8 mouse cellular contexts compared by ENCODE assay signal in genomic region chr4:105108641-105109198, GRCm38 (mm10). TPM values are rescaled to one million over a fixed set of nuclear protein-coding genes. Genes with fewer than 3 reads are reported as not detected.
DNase-seq lines count a peak whose midpoint lies in the region; ATAC-seq and TF ChIP-seq lines count a peak whose summit lies in the region.

No protein-coding gene starts in this region.

- H3K27me3 ChIP-seq in heart, embryonic 10.5 days (ENCODE audit: insufficient read depth, poor library complexity, severe bottlenecking): no peaks in the 10 kb centered on the region
- no peaks in the 10 kb centered on the region for H3K27me3 ChIP-seq in kidney, postnatal 0 days (ENCODE audit: insufficient read depth, low read length)
- H3K27me3 ChIP-seq in midbrain, embryonic 15.5 days (replicated peaks): no peaks in the 10 kb centered on the region; the same call in 1 of the 2 replicates

- no peaks in the 10 kb centered on the region for H3K9me3 ChIP-seq in heart, embryonic 10.5 days
- no peaks in the 10 kb centered on the region for H3K9me3 ChIP-seq in kidney, postnatal 0 days (replicated peaks; ENCODE audit: low read length)
- H3K9me3 ChIP-seq in midbrain, embryonic 15.5 days: no peaks in the 10 kb centered on the region

- H3K27ac ChIP-seq in heart, embryonic 10.5 days: peak overlapping the region; percentile 94
- H3K27ac ChIP-seq in embryonic fibroblast, embryonic 13.5 days (ENCODE audit: insufficient read depth, low read length): no peak overlapping the region
- H3K27ac ChIP-seq in kidney, postnatal 0 days: peak overlapping the region; percentile 90
- H3K27ac ChIP-seq in midbrain, embryonic 15.5 days: peak overlapping the region; percentile 83; the same call in 1 of the 2 replicates

- peak overlapping the region; percentile 95 for H3K4me2 ChIP-seq in kidney, postnatal 0 days (ENCODE audit: low read length)
- peak overlapping the region; percentile 57 for H3K4me2 ChIP-seq in midbrain, embryonic 15.5 days

- intact Hi-C loops in left cerebral cortex, postnatal 10 days (cut with DNase I): loop anchor here (5.0 kb wide), 1 partner anchor 71 kb away; no protein-coding TSS in a partner anchor

- no peak for TF ChIP-seq POLR2A in embryonic fibroblast, embryonic 13.5 days (IDR thresholded peaks at IDR 0.05; ENCODE audit: low read depth, low read length)

- DNase-seq in heart, embryonic 10.5 days (ENCODE audit: low spot score): no peak
- no peak for DNase-seq in heart, adult 8-10 months (ENCODE audit: low spot score)
- peak; percentile 40 for DNase-seq in kidney, postnatal 0 days (ENCODE audit: low spot score)
- DNase-seq in adrenal gland, postnatal 14 days: no peak
- DNase-seq in left cerebral cortex, postnatal 10 days (ENCODE audit: extremely low spot score in 1 of 2, low spot score in 2 of 2): no peak
- no peak for DNase-seq in layer of hippocampus, postnatal 10 days (ENCODE audit: low spot score in 2 of 2)

- WGBS in heart, embryonic 10.5 days: 19% methylated on average over 5 of the region's 5 CpGs
- 23% methylated on average over 5 of the region's 5 CpGs for WGBS in kidney, postnatal 0 days
- WGBS in midbrain, embryonic 15.5 days: 5% methylated on average over 5 of the region's 5 CpGs

- peak overlapping the region; percentile 82 for H3K4me3 ChIP-seq in heart, embryonic 10.5 days
- peak overlapping the region; percentile 69; the same call in 1 of the 2 replicates for H3K4me3 ChIP-seq in embryonic fibroblast, embryonic 13.5 days (ENCODE audit: insufficient read depth, low read length)
- peak overlapping the region; percentile 58 for H3K4me3 ChIP-seq in kidney, postnatal 0 days (replicated peaks; ENCODE audit: low read depth, low read length)
- H3K4me3 ChIP-seq in midbrain, embryonic 15.5 days: peak overlapping the region; percentile 65

- H3K9ac ChIP-seq in kidney, postnatal 0 days (ENCODE audit: low read depth, low read length): peak overlapping the region; percentile 72; the same call in 1 of the 2 replicates
- peak overlapping the region; percentile 71 for H3K9ac ChIP-seq in midbrain, embryonic 15.5 days

- ATAC-seq in kidney, postnatal 0 days (replicated peaks; ENCODE audit: low FRiP score, low read depth): peak; percentile 29; the same call in 1 of the 2 replicates
- ATAC-seq in midbrain, embryonic 15.5 days (replicated peaks): 0 out of 2 replicates have a peak, but pooled peaks have one; percentile 6

- H3K36me3 ChIP-seq in heart, embryonic 10.5 days: no peaks in the 10 kb centered on the region
- H3K36me3 ChIP-seq in kidney, postnatal 0 days (ENCODE audit: insufficient read depth, low read length): no peaks in the 10 kb centered on the region
- H3K36me3 ChIP-seq in midbrain, embryonic 15.5 days (replicated peaks): no peaks in the 10 kb centered on the region

- H3K4me1 ChIP-seq in heart, embryonic 10.5 days: peaks cover 13% of the 10 kb centered on the region
- 0 out of 2 replicates have a peak, but pooled peaks cover 2% of the 10 kb centered on the region for H3K4me1 ChIP-seq in embryonic fibroblast, embryonic 13.5 days (ENCODE audit: control insufficient read depth, insufficient read depth, low read length)
- no peaks in the 10 kb centered on the region for H3K4me1 ChIP-seq in kidney, postnatal 0 days (replicated peaks; ENCODE audit: insufficient read depth, low read length)
- H3K4me1 ChIP-seq in midbrain, embryonic 15.5 days: peaks cover 24% of the 10 kb centered on the region

- TF ChIP-seq CTCF in embryonic fibroblast, embryonic 13.5 days (IDR thresholded peaks at IDR 0.05; ENCODE audit: borderline replicate concordance, insufficient read depth, low read length): no peak
- TF ChIP-seq CTCF in kidney, postnatal 0 days (IDR thresholded peaks at IDR 0.05; ENCODE audit: low read depth): no peak

RNA-seq across cellular contexts. Expression of gene Prkaa2, which starts 1.0 kb away (rescaled TPM):
- polyA plus RNA-seq in heart, embryonic 10.5 days (2016; fragmentation: Nextera tagmentation; extraction: Ambion mirVana): 21.2 and 40.2 TPM in 2 replicates
- total RNA-seq in heart, adult 8-10 months (2022): 10 to 100 TPM; 77.3 to 89.7 (median 87.0) TPM
- polyA plus RNA-seq in embryonic fibroblast, embryonic 13.5 days (2011; ENCODE audit: insufficient read length, low read depth, missing spikeins): 1.2 and 1.3 TPM in 2 replicates
- polyA plus RNA-seq in kidney, postnatal 0 days (2015; fragmentation: Nextera tagmentation; extraction: Ambion mirVana): 14.0 and 15.3 TPM in 2 replicates
- 15.4 and 16.8 TPM in 2 replicates for polyA plus RNA-seq in midbrain, embryonic 15.5 days (2015; fragmentation: Nextera tagmentation; extraction: Ambion mirVana)
- 6.5 and 7.6 TPM in 2 replicates for total RNA-seq in adrenal gland, postnatal 14 days (2021)
- total RNA-seq in left cerebral cortex, postnatal 10 days (2021): 10 to 100 TPM; 33.1 to 36.4 TPM
- total RNA-seq in layer of hippocampus, postnatal 10 days (2021): 10 to 100 TPM; 22.5 to 23.5 TPM

RNA-seq across cellular contexts. Expression of gene Plpp3, which starts 48.4 kb away (rescaled TPM):
- polyA plus RNA-seq in heart, embryonic 10.5 days (2016; fragmentation: Nextera tagmentation; extraction: Ambion mirVana): 22.9 and 38.5 TPM in 2 replicates
- 10 to 100 TPM; 51.8 to 58.4 (median 54.5) TPM for total RNA-seq in heart, adult 8-10 months (2022)
- 35.6 and 44.4 TPM in 2 replicates for polyA plus RNA-seq in embryonic fibroblast, embryonic 13.5 days (2011; ENCODE audit: insufficient read length, low read depth, missing spikeins)
- 77.4 and 79.6 TPM in 2 replicates for polyA plus RNA-seq in kidney, postnatal 0 days (2015; fragmentation: Nextera tagmentation; extraction: Ambion mirVana)
- 66.3 and 81.9 TPM in 2 replicates for polyA plus RNA-seq in midbrain, embryonic 15.5 days (2015; fragmentation: Nextera tagmentation; extraction: Ambion mirVana)
- total RNA-seq in adrenal gland, postnatal 14 days (2021): 190 and 195 TPM in 2 replicates
- 100 to 1,000 TPM; 110 to 114 TPM for total RNA-seq in left cerebral cortex, postnatal 10 days (2021)
- total RNA-seq in layer of hippocampus, postnatal 10 days (2021): 100 to 1,000 TPM; 147 to 149 TPM
